In genomic region chr2:50130674-50131073, GRCm38 (mm10) we compare ENCODE assay signal across 20 mouse cellular contexts.
"Had no signal": no experiment of that assay in that cellular context is flagged by ENCODE, and none has a peak within 500 bp of the region (broad histone marks: within the 10 kb centered on the region; RNA-seq: fewer than 3 reads in every experiment).

No protein-coding gene starts in this region.

- DNase-seq: kidney, adult 18-20 months; kidney, adult 9 months; kidney, postnatal 25 days; left cerebral cortex, postnatal 4 days; liver, postnatal 0 days; lung, embryonic 14.5 days; retina, postnatal 1 day; right cerebral cortex, postnatal 25 days; thymus, adult 2 months; thymus, postnatal 25 days had no signal

- H3K4me3 ChIP-seq: layer of hippocampus, adult 2 months; limb, embryonic 12.5 days; limb, embryonic 15.5 days; midbrain, embryonic 12.5 days; midbrain, embryonic 15.5 days; neural tube, embryonic 13.5 days had no signal

- H3K27me3 ChIP-seq: limb, embryonic 12.5 days; limb, embryonic 15.5 days; midbrain, embryonic 12.5 days; midbrain, embryonic 15.5 days; neural tube, embryonic 13.5 days had no signal

- H3K9me3 ChIP-seq: limb, embryonic 12.5 days; limb, embryonic 15.5 days; midbrain, embryonic 15.5 days; neural tube, embryonic 13.5 days had no signal

- H3K36me3 ChIP-seq: limb, embryonic 12.5 days; limb, embryonic 15.5 days; midbrain, embryonic 12.5 days; midbrain, embryonic 15.5 days; neural tube, embryonic 13.5 days had no signal

- H3K27ac ChIP-seq: kidney, postnatal 0 days; layer of hippocampus, adult 2 months; limb, embryonic 12.5 days; limb, embryonic 15.5 days; liver, embryonic 14.5 days; macrophage; midbrain, embryonic 12.5 days; midbrain, embryonic 15.5 days; neural tube, embryonic 13.5 days had no signal

- ATAC-seq: liver, postnatal 0 days; lung, postnatal 0 days; midbrain, embryonic 15.5 days had no signal

- H3K4me1 ChIP-seq: limb, embryonic 12.5 days had no signal
